ENCODE assay signal across 29 mouse cellular contexts in the genomic region with DNA sequence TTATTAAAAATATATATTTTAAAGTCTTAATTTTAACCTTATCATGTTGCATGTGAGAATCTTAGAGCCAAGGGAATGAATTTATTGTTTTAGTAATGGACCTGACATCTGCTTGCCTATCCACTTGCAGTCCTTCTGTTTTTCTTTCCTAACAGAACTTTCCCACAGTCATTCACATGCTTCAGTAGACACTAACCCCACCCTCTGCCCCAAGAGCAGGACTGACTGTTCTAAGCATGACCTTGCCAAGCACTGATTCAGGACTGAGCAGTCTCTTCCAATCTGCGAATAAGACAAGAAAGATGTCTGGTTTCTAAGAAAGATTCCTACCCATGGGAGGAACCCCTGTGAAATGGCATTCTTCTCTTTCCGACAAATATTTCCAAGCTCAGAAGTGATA.
DNase-seq lines count a peak whose midpoint lies in the region; ATAC-seq and TF ChIP-seq lines count a peak whose summit lies in the region.
"Had no signal": no experiment of that assay in that cellular context is flagged by ENCODE, and none has a peak within 500 bp of the region (broad histone marks: within the 10 kb centered on the region; RNA-seq: fewer than 3 reads in every experiment).

No protein-coding gene starts in this region.

- no peaks in the 10 kb centered on the region for H3K9me3 ChIP-seq in heart, embryonic 12.5 days (replicated peaks)
- no peaks in the 10 kb centered on the region for H3K9me3 ChIP-seq in kidney, postnatal 0 days (replicated peaks; ENCODE audit: low read length)
- H3K9me3 ChIP-seq: forebrain, embryonic 13.5 days; heart, embryonic 13.5 days; hindbrain, embryonic 10.5 days; hindbrain, embryonic 15.5 days; midbrain, embryonic 13.5 days had no signal

- no peak overlapping the region for H3K4me3 ChIP-seq in heart, embryonic 12.5 days
- no peak overlapping the region for H3K4me3 ChIP-seq in kidney, postnatal 0 days (replicated peaks; ENCODE audit: low read depth, low read length)
- H3K4me3 ChIP-seq: erythroblast, embryonic 14.5 days; forebrain, embryonic 13.5 days; heart, embryonic 13.5 days; hindbrain, embryonic 10.5 days; hindbrain, embryonic 15.5 days; midbrain, embryonic 13.5 days had no signal

- no peaks in the 10 kb centered on the region for H3K27me3 ChIP-seq in heart, embryonic 12.5 days (replicated peaks)
- H3K27me3 ChIP-seq in kidney, postnatal 0 days (ENCODE audit: insufficient read depth, low read length): no peaks in the 10 kb centered on the region
- H3K27me3 ChIP-seq: CH12.LX; heart, embryonic 13.5 days; hindbrain, embryonic 15.5 days; midbrain, embryonic 13.5 days had no signal

- TF ChIP-seq CTCF in kidney, postnatal 0 days (IDR thresholded peaks at IDR 0.05; ENCODE audit: low read depth): no peak

- no peaks in the 10 kb centered on the region for H3K36me3 ChIP-seq in heart, embryonic 12.5 days
- no peaks in the 10 kb centered on the region for H3K36me3 ChIP-seq in kidney, postnatal 0 days (ENCODE audit: insufficient read depth, low read length)
- H3K36me3 ChIP-seq: heart, embryonic 13.5 days; hindbrain, embryonic 10.5 days; hindbrain, embryonic 15.5 days; midbrain, embryonic 13.5 days had no signal

- H3K9ac ChIP-seq in heart, embryonic 12.5 days: no peak overlapping the region
- H3K9ac ChIP-seq in kidney, postnatal 0 days (ENCODE audit: low read depth, low read length): no peak overlapping the region
- H3K9ac ChIP-seq: forebrain, embryonic 13.5 days; heart, embryonic 13.5 days; hindbrain, embryonic 15.5 days; liver, embryonic 14.5 days; midbrain, embryonic 13.5 days had no signal

- H3K4me1 ChIP-seq in heart, embryonic 12.5 days (replicated peaks): peaks cover 3% of the 10 kb centered on the region
- H3K4me1 ChIP-seq in kidney, postnatal 0 days (replicated peaks; ENCODE audit: insufficient read depth, low read length): no peaks in the 10 kb centered on the region
- H3K4me1 ChIP-seq: hindbrain, embryonic 10.5 days; hindbrain, embryonic 15.5 days; midbrain, embryonic 13.5 days had no signal

- no peak overlapping the region for H3K4me2 ChIP-seq in heart, embryonic 12.5 days
- no peak overlapping the region for H3K4me2 ChIP-seq in kidney, postnatal 0 days (ENCODE audit: low read length)
- H3K4me2 ChIP-seq: forebrain, embryonic 13.5 days; heart, embryonic 13.5 days; hindbrain, embryonic 15.5 days; midbrain, embryonic 13.5 days had no signal

- peak; percentile 1 for DNase-seq in adrenal gland, postnatal 25 days
- DNase-seq in adrenal gland, adult 2 months: no peak
- DNase-seq in heart, adult 8-10 months (ENCODE audit: low spot score): peak; percentile 13
- DNase-seq in kidney, postnatal 0 days (ENCODE audit: low spot score): peak; percentile 48
- no peak for DNase-seq in kidney, postnatal 4 days
- no peak for DNase-seq in cerebellum, adult 9-10 months
- DNase-seq: cerebellum, adult 18-20 months; cerebellum, postnatal 14 days; heart, postnatal 14 days; kidney, adult 11 months; layer of hippocampus, adult 9-11 months; liver; lung, adult 2 months; lung, postnatal 10 days; right cerebral cortex, postnatal 25 days; spleen, adult 18-20 months; thymus, postnatal 36 days had no signal

- no peak for ATAC-seq in heart, embryonic 12.5 days (ENCODE audit: insufficient number of reproducible peaks, low FRiP score)
- ATAC-seq in kidney, postnatal 0 days (replicated peaks; ENCODE audit: low FRiP score, low read depth): 0 out of 2 replicates have a peak, but pooled peaks have one; percentile 46
- no peak for ATAC-seq in frontal cortex, adult (ENCODE audit: low TSS enrichment)
- ATAC-seq: forebrain, embryonic 13.5 days; inflammation-experienced regulatory T-cells, adult 6 months; midbrain, embryonic 13.5 days had no signal

- WGBS in heart, embryonic 12.5 days: 68% methylated on average over 2 of the region's 2 CpGs
- 57% methylated on average over 2 of the region's 2 CpGs for WGBS in kidney, postnatal 0 days

- H3K27ac ChIP-seq in heart, embryonic 12.5 days (ENCODE audit: poor library complexity, severe bottlenecking): no peak overlapping the region
- no peak overlapping the region for H3K27ac ChIP-seq in kidney, postnatal 0 days
- H3K27ac ChIP-seq: forebrain, embryonic 13.5 days; heart, embryonic 13.5 days; hindbrain, embryonic 10.5 days; hindbrain, embryonic 15.5 days; liver, embryonic 14.5 days; macrophage; midbrain, embryonic 13.5 days had no signal

Comparison
In these comparisons a context has a peak if more than half of its experiments do, and no peak if none do; other contexts are left out.
1. DNase-seq: peak in adrenal gland, postnatal 25 days (single experiment), heart, adult 8-10 months (single experiment) and kidney, postnatal 0 days (single experiment); none in adrenal gland, adult 2 months (single experiment), kidney, postnatal 4 days (0 of 2) and cerebellum, adult 9-10 months (single experiment).